Mouse (Mus musculus) forebrain, postnatal 0 days (tissue): ENCODE measurements around the gene Rps15. TPM values are rescaled to one million over a fixed set of nuclear protein-coding genes. Genes with fewer than 3 reads are reported as not detected.

Source experiments
- ATAC-seq: fragments of 200-750 bp; cut with Nextera tagmentation; 2 replicates; pipeline ENCODE4 v1.8.0; 2017; ENCODE audit warnings: mild to moderate bottlenecking, moderate library complexity
- DNase-seq: peaks from one replicate; pipeline ENCODE4 v3.0.0-alpha.2; 2015
- H3K27ac ChIP-seq: fragments of 300-500 bp; sonication (generic); 2 replicates; pipeline ENCODE4 v1.5.1; 2014; ENCODE audit warnings: low read depth, mild to moderate bottlenecking, antibody characterized with exemption, low read length, moderate library complexity, mixed read lengths
- H3K27me3 ChIP-seq: fragments of 300-500 bp; sonication (generic); 2 replicates; pipeline ENCODE4 v1.6.1; 2014; ENCODE audit warnings: mild to moderate bottlenecking, low read length, mixed read lengths; ENCODE audit not compliant: insufficient read depth
- H3K36me3 ChIP-seq: fragments of 300-500 bp; sonication (generic); 2 replicates; pipeline ENCODE4 v1.6.1; 2014; ENCODE audit warnings: mild to moderate bottlenecking, moderate library complexity; ENCODE audit not compliant: insufficient read depth
- H3K4me1 ChIP-seq: fragments of 300-500 bp; sonication (generic); 2 replicates; pipeline ENCODE4 v1.6.1; 2014; ENCODE audit warnings: antibody characterized with exemption; ENCODE audit not compliant: insufficient read depth
- H3K4me2 ChIP-seq: fragments of 300-500 bp; sonication (generic); 2 replicates; pipeline ENCODE4 v1.6.1; 2014; ENCODE audit warnings: low read depth, mild to moderate bottlenecking, moderate library complexity
- H3K4me3 ChIP-seq: fragments of 300-500 bp; sonication (generic); 2 replicates; pipeline ENCODE4 v1.5.1; 2014; ENCODE audit warnings: low read depth, low read length, mixed read lengths
- H3K9ac ChIP-seq: fragments of 300-500 bp; sonication (generic); 2 replicates; pipeline ENCODE4 v1.6.1; 2014; ENCODE audit warnings: mild to moderate bottlenecking
- H3K9me3 ChIP-seq: fragments of 300-500 bp; sonication (generic); 2 replicates; pipeline ENCODE4 v1.6.1; 2016; ENCODE audit warnings: low read length
- CTCF ChIP-seq: sonication (generic); IDR thresholded peaks from 2 replicates; pipeline ENCODE4 v1.5.1; 2016; ENCODE audit warnings: antibody characterized with exemption, control low read depth, low read depth
- WGBS: fragments of 180-500 bp; shearing (Covaris S2); extraction: QIAGEN DNeasy Blood & Tissue Kit; methylation state at CpG from one replicate; pipeline ENCODE4 v1.1.7; 2014; 5-methylcytosine and 5-hydroxymethylcytosine counted together
- polyA plus RNA-seq: library from polyadenylated mRNA; unstranded; fragments of >200 nt; fragmentation: Nextera tagmentation; extraction: Ambion mirVana; gene quantifications from 2 replicates; pipeline ENCODE4 v1.2.1, GENCODE M21; 2015
- total RNA-seq: library from RNA; depleted of rRNA; stranded (reverse); fragments of >200 nt; gene quantifications from 2 replicates; pipeline ENCODE4 v1.2.3, GENCODE M21; 2014

Gene Rps15
- total and polyA plus RNA-seq, 2 experiments from 2014 or later = 681 to 1,181 TPM

DNA sequence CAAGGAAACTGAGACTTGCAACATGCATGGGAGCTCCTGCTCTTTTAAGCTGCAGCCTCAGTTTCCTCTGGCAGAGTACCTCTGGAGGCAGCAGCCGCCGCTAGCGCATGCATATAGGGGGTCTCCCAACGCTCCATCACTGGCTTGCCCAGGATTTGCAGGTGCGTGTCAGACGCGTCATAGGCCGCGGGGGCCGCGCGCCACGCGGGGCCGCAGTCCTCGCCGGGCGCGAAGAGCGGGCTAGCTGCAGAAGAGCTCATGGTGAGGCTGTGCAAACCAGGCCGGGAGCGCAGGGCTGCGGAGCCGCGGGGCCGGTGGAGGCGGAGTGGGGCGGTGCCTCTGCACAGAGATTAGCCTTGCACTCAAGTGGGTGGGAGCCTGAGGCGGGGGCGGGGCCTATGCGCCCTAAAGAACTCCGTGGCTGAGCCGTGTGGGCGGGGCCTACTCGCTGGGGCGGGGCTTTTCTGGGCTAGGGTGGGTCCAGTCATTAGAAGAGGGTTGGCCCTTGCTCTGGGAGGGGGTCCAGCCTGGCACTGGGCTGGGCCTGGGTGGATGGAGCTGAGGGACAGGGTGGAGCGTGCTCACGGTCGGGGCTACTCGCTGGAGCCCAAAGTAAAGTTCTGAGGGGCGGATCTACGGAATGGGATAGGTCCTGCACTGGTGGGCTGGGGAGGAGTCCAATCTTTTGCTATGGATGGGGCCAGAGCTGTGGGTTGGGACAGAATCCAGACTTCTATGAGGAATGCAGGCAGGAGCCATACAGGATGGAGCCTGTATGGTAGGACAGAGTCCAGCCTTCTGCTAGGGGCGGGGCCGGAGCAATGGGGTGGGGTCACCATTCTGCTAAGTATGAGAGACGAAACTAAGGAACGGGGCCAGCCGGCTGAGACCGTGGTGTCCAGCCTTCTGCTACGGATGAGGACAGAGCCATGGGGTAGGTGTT is 31.3 kb upstream of the Rps15 start, which contains the start of the genes Gamt and Dazap1:
TSS of gene Gamt (minus strand) at position 371 of the 943 bp plus-strand sequence.
TSS of gene Dazap1 (plus strand) at position 845 of the 943 bp plus-strand sequence.
- Histone ChIP-seq H3K4me2 (peak within 1 kb of the TSS; percentile 79), H3K4me3 (peak within 1 kb of the TSS; percentile 40), H3K27me3 (no peaks in the 10 kb centered on the region), H3K27ac (peak within 1 kb of the TSS; percentile 79), H3K9ac (peak within 1 kb of the TSS; percentile 47), H3K36me3 (peaks cover 18% of the 10 kb centered on the region), H3K4me1 (peaks cover 8% of the 10 kb centered on the region; the same call in 1 of the 2 replicates), H3K9me3 (no peaks in the 10 kb centered on the region)
- WGBS = 1% methylated on average over 45 of the region's 49 CpGs
- TF ChIP-seq CTCF = peak; percentile 4; the same call in 1 of the 2 replicates
- ATAC-seq (peak; percentile 75), DNase-seq (peak; percentile 93)

DNA sequence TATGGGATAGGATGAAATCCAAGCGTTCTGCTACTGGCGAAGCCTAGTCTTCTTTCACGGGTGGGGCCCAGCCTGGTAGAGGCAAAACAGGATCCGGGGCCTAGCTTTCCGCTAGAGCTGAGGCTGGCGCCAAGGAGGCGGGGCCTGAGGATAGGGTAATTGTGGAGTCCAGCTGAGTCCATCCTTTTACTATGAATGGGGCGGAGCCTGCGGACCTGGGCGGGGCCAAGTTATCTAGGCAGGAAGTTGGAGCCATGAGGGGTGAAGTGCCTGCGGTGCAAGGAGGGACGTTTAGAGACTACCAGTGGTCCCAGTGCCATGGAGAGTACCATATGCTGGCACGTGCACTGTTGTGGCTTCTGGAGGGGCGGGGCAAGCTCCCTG is 30.7 kb upstream of the Rps15 start:
- Histone ChIP-seq H3K9ac (peak overlapping the region; percentile 47), H3K27ac (peak overlapping the region; percentile 79), H3K4me2 (peak overlapping the region; percentile 79), H3K36me3 (peaks cover 11% of the 10 kb centered on the region), H3K27me3 (no peaks in the 10 kb centered on the region), H3K4me3 (peak overlapping the region; percentile 40), H3K9me3 (no peaks in the 10 kb centered on the region), H3K4me1 (peaks cover 11% of the 10 kb centered on the region; the same call in 1 of the 2 replicates)
- ATAC-seq = peak; percentile 34
- 2% methylated on average over 14 of the region's 14 CpGs for WGBS
- peak; percentile 85 for DNase-seq
- TF ChIP-seq CTCF = no peak

- Histone ChIP-seq H3K27ac (no peak overlapping the region), H3K27me3 (no peaks in the 10 kb centered on the region), H3K9ac (peak overlapping the region; percentile 18; the same call in 1 of the 2 replicates), H3K9me3 (no peaks in the 10 kb centered on the region), H3K4me1 (peaks cover 15% of the 10 kb centered on the region; the same call in 1 of the 2 replicates), H3K4me3 (no peak overlapping the region), H3K36me3 (peaks cover 5% of the 10 kb centered on the region; the same call in 1 of the 2 replicates), H3K4me2 (peak overlapping the region; percentile 79)
- TF ChIP-seq CTCF = no peak
- DNase-seq (no peak), ATAC-seq (no peak)
- WGBS = 71% methylated on average over 12 of the region's 12 CpGs
Measured at GRCm38 (mm10) chr10:80262169-80262568, 30.1 kb upstream of the Rps15 start.

DNA sequence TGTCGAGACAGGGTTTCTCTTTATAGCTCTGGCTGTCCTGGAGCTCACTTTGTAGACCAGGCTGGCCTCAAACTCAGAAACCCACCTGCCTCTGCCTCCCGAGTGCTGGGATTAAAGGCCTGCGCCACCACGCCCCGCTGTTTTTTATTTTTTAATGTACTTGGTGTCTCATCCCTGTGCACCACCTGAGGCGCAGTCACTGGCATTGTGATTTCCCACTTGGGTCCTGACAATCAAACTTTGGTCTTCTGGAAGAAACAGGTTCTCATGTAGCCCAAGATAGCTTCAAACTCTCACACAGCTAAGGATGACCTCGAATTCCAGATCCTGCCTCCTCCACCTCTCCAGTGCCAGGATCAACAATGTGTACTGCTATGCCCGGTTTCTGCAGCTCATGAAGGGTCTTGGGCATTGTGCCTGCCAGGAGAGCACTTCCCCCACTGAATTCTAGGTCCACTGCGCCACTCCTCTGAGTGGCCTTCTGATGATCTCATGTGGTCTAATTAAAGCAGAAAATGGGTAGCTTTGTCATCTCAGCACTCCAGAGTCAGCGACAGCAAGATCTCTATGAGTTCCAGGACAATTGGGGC is 29.4 kb upstream of the Rps15 start:
- no peaks in the 10 kb centered on the region for H3K9me3 ChIP-seq
- peaks cover 22% of the 10 kb centered on the region for H3K4me1 ChIP-seq
- no peak overlapping the region for H3K9ac ChIP-seq
- H3K36me3 ChIP-seq = peaks cover 3% of the 10 kb centered on the region; the same call in 1 of the 2 replicates
- no peak for DNase-seq
- WGBS = 93% methylated on average over 10 of the region's 10 CpGs
- TF ChIP-seq CTCF = no peak
- no peak overlapping the region for H3K27ac ChIP-seq
- H3K4me2 ChIP-seq = no peak overlapping the region
- H3K4me3 ChIP-seq = no peak overlapping the region
- H3K27me3 ChIP-seq = no peaks in the 10 kb centered on the region
- no peak for ATAC-seq

GRCm38 (mm10) chr10:80264341-80265148 is 27.7 kb upstream of the Rps15 start:
- DNase-seq = peak; percentile 100
- 2% methylated on average over 80 of the region's 81 CpGs for WGBS
- peaks cover 23% of the 10 kb centered on the region for H3K4me1 ChIP-seq
- ATAC-seq = peak; percentile 84
- peak overlapping the region; percentile 65 for H3K4me2 ChIP-seq
- H3K9ac ChIP-seq = peak overlapping the region; percentile 97
- no peaks in the 10 kb centered on the region for H3K9me3 ChIP-seq
- peak overlapping the region; percentile 98 for H3K4me3 ChIP-seq
- peak overlapping the region; percentile 70 for H3K27ac ChIP-seq
- no peaks in the 10 kb centered on the region for H3K36me3 ChIP-seq
- H3K27me3 ChIP-seq = no peaks in the 10 kb centered on the region
- 0 out of 2 replicates have a peak, but pooled peaks have one; percentile 5 for TF ChIP-seq CTCF

DNA sequence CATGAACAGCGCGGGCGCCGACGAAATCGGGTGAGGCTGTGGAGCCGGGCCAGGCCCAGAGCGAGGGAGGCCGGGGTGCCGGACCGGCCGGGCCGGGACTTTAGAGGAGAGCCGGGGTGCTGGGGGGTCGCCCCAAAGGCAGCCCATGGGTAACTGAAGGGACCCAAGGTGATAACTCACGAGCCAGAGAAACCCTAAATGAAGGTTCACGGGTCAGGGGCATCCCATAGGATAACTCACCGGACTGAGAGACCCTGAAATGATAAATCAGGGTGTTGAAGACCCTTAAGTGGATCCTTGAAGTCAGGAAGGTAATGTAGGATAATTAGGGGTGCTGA is 27.1 kb upstream of the Rps15 start:
- DNase-seq (no peak), ATAC-seq (no peak)
- H3K4me3 ChIP-seq = peak overlapping the region; percentile 98
- no peaks in the 10 kb centered on the region for H3K27me3 ChIP-seq
- WGBS = 3% methylated on average over 18 of the region's 18 CpGs
- H3K9me3 ChIP-seq = no peaks in the 10 kb centered on the region
- H3K27ac ChIP-seq = peak overlapping the region; percentile 70
- TF ChIP-seq CTCF = no peak
- peaks cover 17% of the 10 kb centered on the region for H3K4me1 ChIP-seq
- H3K4me2 ChIP-seq = peak overlapping the region; percentile 65
- H3K36me3 ChIP-seq = no peaks in the 10 kb centered on the region
- H3K9ac ChIP-seq = peak overlapping the region; percentile 97
